Mouse (Mus musculus) lung, postnatal 0 days (tissue): ENCODE results near the gene Slc44a3. TPM values are rescaled to one million over a fixed set of nuclear protein-coding genes. Genes with fewer than 3 reads are reported as not detected.

Source experiments
- ATAC-seq: fragments of 200-750 bp; cut with Nextera tagmentation; 2 replicates; pipeline ENCODE4 v1.8.0; 2017; ENCODE audit warnings: moderate library complexity
- DNase-seq: peaks from one replicate; pipeline ENCODE4 v3.0.0-alpha.2; 2016; ENCODE audit warnings: low spot score
- H3K27ac ChIP-seq: fragments of 300-500 bp; sonication (generic); 2 replicates; pipeline ENCODE4 v1.5.1; 2014; ENCODE audit warnings: antibody characterized with exemption, mild to moderate bottlenecking, low read length, mixed read lengths
- H3K27me3 ChIP-seq: fragments of 300-500 bp; sonication (generic); replicated peaks from 2 replicates; pipeline ENCODE4 v1.6.1; 2014; ENCODE audit warnings: low read length, mixed read lengths; ENCODE audit not compliant: insufficient read depth
- H3K36me3 ChIP-seq: fragments of 300-500 bp; sonication (generic); 2 replicates; pipeline ENCODE4 v1.6.1; 2014; ENCODE audit warnings: low read length, mixed read lengths; ENCODE audit not compliant: insufficient read depth
- H3K4me1 ChIP-seq: fragments of 300-500 bp; sonication (generic); 2 replicates; pipeline ENCODE4 v1.6.1; 2014; ENCODE audit warnings: antibody characterized with exemption, low read depth, low read length, mixed read lengths; ENCODE audit not compliant: insufficient read depth
- H3K4me2 ChIP-seq: fragments of 300-500 bp; sonication (generic); replicated peaks from 2 replicates; pipeline ENCODE4 v1.6.1; 2014; ENCODE audit warnings: low read depth, mild to moderate bottlenecking, low read length, moderate library complexity, mixed read lengths
- H3K4me3 ChIP-seq: fragments of 300-500 bp; sonication (generic); 2 replicates; pipeline ENCODE4 v1.5.1; 2014; ENCODE audit warnings: low read depth, low read length
- H3K9ac ChIP-seq: fragments of 300-500 bp; sonication (generic); replicated peaks from 2 replicates; pipeline ENCODE4 v1.6.1; 2014; ENCODE audit warnings: low read depth, mild to moderate bottlenecking
- H3K9me3 ChIP-seq: fragments of 300-500 bp; sonication (generic); 2 replicates; pipeline ENCODE4 v1.6.1; 2016; ENCODE audit warnings: low read length, mixed read lengths
- CTCF ChIP-seq: IDR thresholded peaks from 2 replicates; pipeline ENCODE4 v1.5.1; 2016; ENCODE audit warnings: antibody characterized with exemption, mild to moderate bottlenecking
- EP300 ChIP-seq: IDR thresholded peaks from 2 replicates; pipeline ENCODE4 v1.6.1; 2016; ENCODE audit warnings: antibody characterized with exemption, mild to moderate bottlenecking, control low read depth
- WGBS: fragments of 180-500 bp; shearing (Covaris S2); extraction: QIAGEN DNeasy Blood & Tissue Kit; methylation state at CpG from one replicate; pipeline ENCODE4 v1.1.7; 2014; 5-methylcytosine and 5-hydroxymethylcytosine counted together
- polyA plus RNA-seq: library from polyadenylated mRNA; unstranded; fragments of >200 nt; fragmentation: Nextera tagmentation; extraction: Ambion mirVana; gene quantifications from 2 replicates; pipeline ENCODE4 v1.2.1, GENCODE M21; 2015

The Slc44a3 gene
- polyA plus RNA-seq, 1 experiment from 2014 or later = 45.4 TPM

GRCm38 (mm10) chr3:121558861-121559260, 26.7 kb upstream of the Slc44a3 start:
- no peak for TF ChIP-seq CTCF
- TF ChIP-seq EP300 = no peak
- Histone ChIP-seq H3K27ac (peak overlapping the region; percentile 95), H3K27me3 (no peaks in the 10 kb centered on the region), H3K4me1 (no peaks in the 10 kb centered on the region; the same call in 1 of the 2 replicates), H3K4me3 (no peak overlapping the region), H3K36me3 (no peaks in the 10 kb centered on the region), H3K9me3 (no peaks in the 10 kb centered on the region), H3K9ac (no peak overlapping the region), H3K4me2 (no peak overlapping the region)
- no peak for ATAC-seq
- DNase-seq = no peak
- 77% methylated on average over 8 of the region's 8 CpGs for WGBS

DNA sequence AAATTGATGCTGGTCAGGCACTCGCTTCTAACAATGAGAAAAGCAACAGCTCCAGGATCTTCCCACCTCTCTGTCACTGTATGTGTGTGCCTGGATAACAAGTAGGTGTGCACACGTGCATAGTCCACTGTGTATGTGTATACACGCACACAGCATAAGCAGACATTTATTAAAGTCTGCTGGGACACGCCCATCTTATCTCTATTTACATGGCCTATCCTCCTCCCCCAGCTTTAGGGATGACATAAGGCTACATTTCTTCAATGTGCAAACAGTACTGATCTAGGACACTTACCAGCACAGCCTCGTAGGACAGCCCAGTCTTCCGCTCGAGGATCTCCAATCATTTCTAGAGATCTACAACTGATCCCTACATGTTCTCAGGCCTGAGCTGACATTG, 24.1 kb upstream of the Slc44a3 start:
- DNase-seq (no peak), ATAC-seq (no peak)
- peak; percentile 37 for TF ChIP-seq EP300
- no peak for TF ChIP-seq CTCF
- Histone ChIP-seq H3K4me1 (no peaks in the 10 kb centered on the region), H3K9me3 (no peaks in the 10 kb centered on the region), H3K27ac (no peak overlapping the region), H3K27me3 (no peaks in the 10 kb centered on the region), H3K4me3 (no peak overlapping the region), H3K36me3 (no peaks in the 10 kb centered on the region), H3K9ac (no peak overlapping the region), H3K4me2 (no peak overlapping the region)
- WGBS = 55% methylated on average over 7 of the region's 7 CpGs

GRCm38 (mm10) chr3:121553294-121553693, 21.1 kb upstream of the Slc44a3 start:
- Histone ChIP-seq H3K4me2 (no peak overlapping the region), H3K4me1 (no peaks in the 10 kb centered on the region), H3K9ac (no peak overlapping the region), H3K27me3 (no peaks in the 10 kb centered on the region), H3K4me3 (no peak overlapping the region), H3K27ac (peak overlapping the region; percentile 78), H3K36me3 (no peaks in the 10 kb centered on the region), H3K9me3 (no peaks in the 10 kb centered on the region)
- 42% methylated on average over 14 of the region's 14 CpGs for WGBS
- ATAC-seq = peak; percentile 29; the same call in 1 of the 2 replicates
- peak; percentile 49 for DNase-seq
- no peak for TF ChIP-seq CTCF
- TF ChIP-seq EP300 = no peak

DNA sequence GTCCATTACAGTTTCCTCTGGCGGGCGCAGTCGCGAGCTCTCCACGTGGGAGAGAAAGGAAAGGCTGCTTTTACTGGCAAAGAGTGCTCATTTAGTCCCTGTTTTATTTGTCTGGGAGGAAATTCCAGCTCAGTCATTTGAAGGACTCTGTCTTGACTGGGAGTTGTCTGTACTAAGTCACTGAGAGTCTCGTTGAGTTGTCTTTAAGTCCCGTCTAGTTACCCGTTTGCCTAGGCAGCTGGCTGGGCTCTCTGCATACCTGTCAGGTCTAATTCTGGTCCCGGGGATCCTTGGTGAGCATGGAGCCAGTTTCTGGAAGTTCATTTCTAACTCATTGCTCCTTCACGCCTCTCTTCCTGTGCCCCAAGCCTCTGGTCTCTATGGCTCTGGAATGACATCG, 20.5 kb upstream of the Slc44a3 start:
- H3K27me3 ChIP-seq = no peaks in the 10 kb centered on the region
- no peak overlapping the region for H3K9ac ChIP-seq
- H3K4me3 ChIP-seq = no peak overlapping the region
- peak overlapping the region; percentile 78 for H3K27ac ChIP-seq
- H3K36me3 ChIP-seq = no peaks in the 10 kb centered on the region
- 37% methylated on average over 11 of the region's 11 CpGs for whole genome bisulfite sequencing
- no peak for TF ChIP-seq CTCF
- peak; percentile 73 for TF ChIP-seq EP300
- no peak overlapping the region for H3K4me2 ChIP-seq
- no peaks in the 10 kb centered on the region for H3K9me3 ChIP-seq
- H3K4me1 ChIP-seq = no peaks in the 10 kb centered on the region
- peak; percentile 52 for DNase-seq
- peak; percentile 67 for ATAC-seq

DNA sequence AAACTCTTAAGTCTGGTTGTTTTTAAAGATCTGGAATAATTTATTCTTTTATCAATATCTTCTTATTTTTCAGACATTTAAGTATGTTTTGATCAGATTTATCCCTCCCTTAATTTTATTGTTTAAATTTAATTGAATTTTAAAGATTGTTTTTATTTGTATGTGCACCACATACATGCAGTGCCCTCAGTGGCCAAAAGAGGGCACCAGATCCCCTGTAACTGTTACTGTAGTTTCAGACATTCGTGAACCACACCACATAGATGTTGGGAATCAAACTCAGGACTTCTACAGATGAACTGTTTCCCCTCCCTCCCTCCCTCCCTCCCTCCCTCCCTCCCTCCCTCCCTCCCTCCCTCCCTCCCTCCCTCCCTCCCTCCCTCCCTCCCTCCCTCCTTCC, 18.2 kb upstream of the Slc44a3 start:
- TF ChIP-seq EP300 (0 out of 2 replicates have a peak, but pooled peaks have one; percentile 16), CTCF (peak; percentile 84)
- H3K4me3 ChIP-seq = no peak overlapping the region
- no peaks in the 10 kb centered on the region for H3K27me3 ChIP-seq
- no peak overlapping the region for H3K9ac ChIP-seq
- DNase-seq = peak; percentile 71
- no peak for ATAC-seq
- no peaks in the 10 kb centered on the region for H3K36me3 ChIP-seq
- peaks cover 6% of the 10 kb centered on the region; the same call in 1 of the 2 replicates for H3K4me1 ChIP-seq
- H3K27ac ChIP-seq = no peak overlapping the region
- no peak overlapping the region for H3K4me2 ChIP-seq
- WGBS = 4% methylated on average over 1 of the region's 1 CpGs
- H3K9me3 ChIP-seq = no peaks in the 10 kb centered on the region

DNA sequence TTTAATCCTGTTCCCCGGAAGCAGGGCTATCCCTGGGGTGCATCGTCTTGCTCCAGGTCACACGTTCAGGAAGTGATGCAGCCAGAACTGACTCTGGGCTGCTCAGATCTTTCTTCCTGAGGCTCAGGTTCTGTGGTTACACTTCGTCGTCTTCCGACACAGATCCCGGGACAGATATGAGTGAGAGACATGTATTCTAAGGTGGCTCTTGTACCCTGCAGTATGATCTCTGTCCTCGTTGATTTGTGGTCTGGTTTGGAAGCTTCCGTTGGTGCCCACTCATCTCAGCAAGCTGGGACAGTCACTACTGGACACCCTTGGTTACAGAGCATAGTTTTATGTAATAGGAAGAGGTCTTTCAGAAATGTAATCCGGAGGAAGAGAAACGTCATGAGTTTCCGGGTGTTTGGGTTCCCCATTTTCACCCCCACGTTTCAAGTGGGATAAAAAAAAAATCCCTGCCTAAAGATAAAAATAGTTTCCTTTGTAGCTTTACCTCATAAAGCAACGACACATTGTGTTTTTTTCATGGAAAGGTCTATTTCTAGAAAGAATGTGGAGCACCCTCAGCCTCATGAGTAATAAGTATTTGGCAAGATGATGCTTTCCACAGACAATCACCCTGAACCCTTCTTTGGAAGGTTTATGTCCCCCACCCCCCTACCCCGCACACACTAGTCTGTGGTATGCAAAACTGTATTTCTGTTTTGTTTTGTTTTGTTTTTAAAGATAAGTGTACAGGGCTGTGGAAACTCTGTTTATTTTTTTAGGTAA, 15.8 kb upstream of the Slc44a3 start:
- no peaks in the 10 kb centered on the region for H3K9me3 ChIP-seq
- peak overlapping the region; percentile 37 for H3K4me2 ChIP-seq
- no peak overlapping the region for H3K9ac ChIP-seq
- H3K4me1 ChIP-seq = peaks cover 7% of the 10 kb centered on the region; the same call in 1 of the 2 replicates
- no peaks in the 10 kb centered on the region for H3K27me3 ChIP-seq
- DNase-seq (peak; percentile 48), ATAC-seq (0 out of 2 replicates have a peak, but pooled peaks have one; percentile 3)
- TF ChIP-seq CTCF = no peak
- TF ChIP-seq EP300 = peak; percentile 54
- no peaks in the 10 kb centered on the region for H3K36me3 ChIP-seq
- 28% methylated on average over 15 of the region's 15 CpGs for WGBS
- H3K4me3 ChIP-seq = no peak overlapping the region
- H3K27ac ChIP-seq = no peak overlapping the region
